ENCODE assay signal across 27 mouse cellular contexts in the genomic region with DNA sequence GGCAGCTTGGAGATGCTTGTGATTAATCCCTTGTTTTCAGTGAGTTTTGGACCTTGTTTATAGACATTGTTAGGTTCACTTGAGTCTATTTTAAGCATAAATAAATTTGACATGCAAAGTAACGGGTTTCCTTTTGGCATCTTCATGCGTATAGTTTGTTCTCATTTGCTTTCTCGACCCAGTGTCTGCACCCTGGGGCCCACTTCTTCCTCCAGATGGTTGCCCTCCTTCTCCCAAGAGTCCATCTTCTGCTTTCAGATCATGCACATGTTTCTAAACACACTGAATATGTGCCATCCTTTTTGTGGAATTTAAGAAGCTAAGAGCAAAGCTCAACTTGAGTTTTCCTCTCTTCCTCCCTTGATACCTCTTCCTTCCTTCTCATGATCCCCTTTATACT.
DNase-seq lines count a peak whose midpoint lies in the region; ATAC-seq and TF ChIP-seq lines count a peak whose summit lies in the region.
"Had no signal": no experiment of that assay in that cellular context is flagged by ENCODE, and none has a peak within 500 bp of the region (broad histone marks: within the 10 kb centered on the region; RNA-seq: fewer than 3 reads in every experiment).

No protein-coding gene starts in this region.

- 17% methylated on average over 3 of the region's 3 CpGs for WGBS in spleen, adult 2 months
- WGBS in intestine, embryonic 16.5 days = 66% methylated on average over 3 of the region's 3 CpGs

- peak overlapping the region; percentile 90; the same call in 1 of the 2 replicates for H3K27ac ChIP-seq in spleen, adult 2 months (ENCODE audit: insufficient read depth, low read length)
- H3K27ac ChIP-seq in intestine, embryonic 16.5 days (ENCODE audit: low read length) = no peak overlapping the region
- H3K27ac ChIP-seq: embryonic facial prominence, embryonic 10.5 days; embryonic facial prominence, embryonic 13.5 days; forebrain, embryonic 12.5 days; forebrain, embryonic 15.5 days; heart, embryonic 15.5 days; hindbrain, embryonic 14.5 days had no signal

- H3K9ac ChIP-seq in intestine, embryonic 16.5 days (ENCODE audit: low read depth, low read length) = no peak overlapping the region
- H3K9ac ChIP-seq: embryonic facial prominence, embryonic 13.5 days; forebrain, embryonic 12.5 days; forebrain, embryonic 15.5 days; heart, embryonic 12.5 days; heart, embryonic 15.5 days; hindbrain, embryonic 14.5 days had no signal

- H3K4me1 ChIP-seq in spleen, adult 2 months (ENCODE audit: control insufficient read depth, insufficient read depth, insufficient read length) = peaks cover 50% of the 10 kb centered on the region
- no peaks in the 10 kb centered on the region for H3K4me1 ChIP-seq in intestine, embryonic 16.5 days (ENCODE audit: control insufficient read depth, insufficient read depth, low read length)
- H3K4me1 ChIP-seq: forebrain, embryonic 12.5 days had no signal

- H3K9me3 ChIP-seq in intestine, embryonic 16.5 days (ENCODE audit: control insufficient read depth, low read length) = no peaks in the 10 kb centered on the region
- H3K9me3 ChIP-seq: embryonic facial prominence, embryonic 10.5 days; embryonic facial prominence, embryonic 13.5 days; forebrain, embryonic 12.5 days; forebrain, embryonic 15.5 days; heart, embryonic 12.5 days; heart, embryonic 15.5 days had no signal

- H3K4me3 ChIP-seq in spleen, adult 2 months (ENCODE audit: extremely low read depth, insufficient read depth, insufficient read length) = no peak overlapping the region
- no peak overlapping the region for H3K4me3 ChIP-seq in intestine, embryonic 16.5 days (ENCODE audit: low read length)
- H3K4me3 ChIP-seq: embryonic facial prominence, embryonic 10.5 days; embryonic facial prominence, embryonic 13.5 days; erythroblast, embryonic 14.5 days; forebrain, embryonic 12.5 days; forebrain, embryonic 15.5 days; heart, embryonic 12.5 days; heart, embryonic 15.5 days had no signal

- no peaks in the 10 kb centered on the region for H3K27me3 ChIP-seq in spleen, adult 2 months (ENCODE audit: control insufficient read depth, insufficient read depth, low read length)
- no peaks in the 10 kb centered on the region for H3K27me3 ChIP-seq in intestine, embryonic 16.5 days (replicated peaks; ENCODE audit: control insufficient read depth, insufficient read depth, low read length)
- H3K27me3 ChIP-seq: embryonic facial prominence, embryonic 13.5 days; forebrain, embryonic 15.5 days; heart, embryonic 12.5 days; heart, embryonic 15.5 days had no signal

- ATAC-seq in neutrophil, adult 5-6 weeks (ENCODE audit: extremely low read depth, insufficient number of reproducible peaks, low FRiP score, poor library complexity, severe bottlenecking) = peak; percentile 73
- ATAC-seq in intestine, embryonic 16.5 days = no peak
- ATAC-seq: forebrain, embryonic 15.5 days had no signal

- no peak for TF ChIP-seq CTCF in spleen, adult 2 months (IDR thresholded peaks at IDR 0.05; ENCODE audit: extremely low read depth, insufficient read depth, insufficient read length, insufficient replicate concordance)

- H3K36me3 ChIP-seq in spleen, adult 2 months (ENCODE audit: control insufficient read depth, insufficient read depth, low read length) = no peaks in the 10 kb centered on the region; the same call in 1 of the 2 replicates
- H3K36me3 ChIP-seq in intestine, embryonic 16.5 days (ENCODE audit: control insufficient read depth, insufficient read depth, low read length) = no peaks in the 10 kb centered on the region
- H3K36me3 ChIP-seq: embryonic facial prominence, embryonic 10.5 days; embryonic facial prominence, embryonic 13.5 days; forebrain, embryonic 12.5 days; forebrain, embryonic 15.5 days; heart, embryonic 12.5 days; heart, embryonic 15.5 days had no signal

- no peak for TF ChIP-seq POLR2A in spleen, adult 2 months (IDR thresholded peaks at IDR 0.05; ENCODE audit: low read depth, low read length)

- DNase-seq in spleen, adult 2 months (ENCODE audit: low read depth in 1 of 2, low spot score in 2 of 2) = peak; percentile 60 to 61
- no peak for DNase-seq in spleen, postnatal 14 days (ENCODE audit: low spot score in 2 of 2)
- peak; percentile 37 for DNase-seq in thymus, postnatal 0 days (ENCODE audit: low spot score)
- DNase-seq in thymus, postnatal 25 days = no peak
- DNase-seq in B cell, adult 2 months = peak; percentile 70 to 74
- no peak for DNase-seq in c-Kit-positive CD71-positive TER-119-positive erythroid progenitor cells, embryonic 14.5 days (ENCODE audit: low spot score)
- DNase-seq: adrenal gland, adult 2 months; adrenal gland, postnatal 14 days; cerebellum, adult 11-12 months; cerebellum, adult 8-10 months; cerebellum, postnatal 10 days; cerebellum, postnatal 36 days; embryo, embryonic 11 days; gastrocnemius, postnatal 25 days; heart, adult 18-20 months; heart, postnatal 10 days; heart, postnatal 4 days had no signal

- H3K4me2 ChIP-seq in intestine, embryonic 16.5 days (ENCODE audit: low read depth, low read length) = no peak overlapping the region
- H3K4me2 ChIP-seq: embryonic facial prominence, embryonic 13.5 days; forebrain, embryonic 12.5 days; forebrain, embryonic 15.5 days; heart, embryonic 12.5 days; heart, embryonic 15.5 days; hindbrain, embryonic 14.5 days had no signal

Comparison
In these comparisons a context has a peak if more than half of its experiments do, and no peak if none do; other contexts are left out.
1. DNase-seq: peak in spleen, adult 2 months (2 of 2), thymus, postnatal 0 days (single experiment) and B cell, adult 2 months (2 of 2); none in spleen, postnatal 14 days (0 of 2), thymus, postnatal 25 days (single experiment) and c-Kit-positive CD71-positive TER-119-positive erythroid progenitor cells, embryonic 14.5 days (single experiment).